In the genomic region with DNA sequence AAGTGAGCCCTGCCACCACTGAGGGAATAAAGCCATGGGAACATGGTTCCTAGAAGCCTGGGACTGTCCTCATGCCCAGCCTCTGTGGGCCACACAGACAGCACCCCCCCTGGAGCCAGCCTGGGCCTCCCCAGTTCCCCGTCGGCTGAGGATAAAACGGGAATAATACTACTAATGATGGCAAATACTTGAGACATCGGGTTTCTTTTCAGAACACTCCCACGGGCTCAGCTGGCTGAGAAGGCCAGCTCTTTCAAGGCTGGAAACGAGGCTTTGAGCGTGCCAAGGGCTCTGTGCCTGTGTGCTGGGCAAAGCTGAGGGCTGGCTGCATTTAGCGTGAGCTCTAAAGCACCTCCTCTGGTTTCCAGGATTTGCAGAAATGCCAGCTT, we compare ENCODE assay signal across 10 mouse cellular contexts.
DNase-seq lines count a peak whose midpoint lies in the region; ATAC-seq and TF ChIP-seq lines count a peak whose summit lies in the region.
"Had no signal": no experiment of that assay in that cellular context is flagged by ENCODE, and none has a peak within 500 bp of the region (broad histone marks: within the 10 kb centered on the region; RNA-seq: fewer than 3 reads in every experiment).

No protein-coding gene starts in this region.

- ATAC-seq in kidney, postnatal 0 days (replicated peaks; ENCODE audit: low FRiP score, low read depth), result no peak
- ATAC-seq in forebrain, postnatal 0 days, result peak; percentile 83
- ATAC-seq: intestine, postnatal 0 days had no signal

- TF ChIP-seq CTCF in kidney, postnatal 0 days (IDR thresholded peaks at IDR 0.05; ENCODE audit: low read depth), result no peak
- TF ChIP-seq CTCF in forebrain, postnatal 0 days (IDR thresholded peaks at IDR 0.05; ENCODE audit: low read depth), result no peak

- WGBS in kidney, postnatal 0 days, result 15% methylated on average over 8 of the region's 8 CpGs
- WGBS in forebrain, postnatal 0 days, result 6% methylated on average over 8 of the region's 8 CpGs

- peak; percentile 47 for DNase-seq in kidney, postnatal 0 days (ENCODE audit: low spot score)
- DNase-seq in kidney, adult 11 months, result no peak
- DNase-seq in forebrain, postnatal 0 days, result peak; percentile 69
- peak; percentile 16 to 42 for DNase-seq in left cerebral cortex, adult 9 months (ENCODE audit: low spot score in 2 of 2)
- DNase-seq in telencephalon, adult 2 months (ENCODE audit: low read depth, low spot score), result peak; percentile 19
- no peak for DNase-seq in urinary bladder, adult 2 months (ENCODE audit: low spot score)
- DNase-seq in urinary bladder, postnatal 10 days (ENCODE audit: low spot score), result no peak
- DNase-seq in heart, postnatal 25 days (ENCODE audit: low spot score), result no peak

- H3K4me2 ChIP-seq in kidney, postnatal 0 days (ENCODE audit: low read length), result no peak overlapping the region
- no peak overlapping the region for H3K4me2 ChIP-seq in forebrain, postnatal 0 days (ENCODE audit: low read depth)
- H3K4me2 ChIP-seq: liver, embryonic 15.5 days had no signal

- H3K27ac ChIP-seq in kidney, postnatal 0 days, result no peak overlapping the region
- no peak overlapping the region for H3K27ac ChIP-seq in forebrain, postnatal 0 days (ENCODE audit: low read depth, low read length)
- H3K27ac ChIP-seq: liver, embryonic 15.5 days had no signal

- H3K4me1 ChIP-seq in kidney, postnatal 0 days (replicated peaks; ENCODE audit: insufficient read depth, low read length), result no peaks in the 10 kb centered on the region
- H3K4me1 ChIP-seq in forebrain, postnatal 0 days (ENCODE audit: insufficient read depth), result no peaks in the 10 kb centered on the region
- H3K4me1 ChIP-seq: liver, embryonic 15.5 days had no signal

- peaks cover 12% of the 10 kb centered on the region for H3K27me3 ChIP-seq in kidney, postnatal 0 days (ENCODE audit: insufficient read depth, low read length)
- H3K27me3 ChIP-seq in forebrain, postnatal 0 days (ENCODE audit: insufficient read depth, low read length), result peaks cover 4% of the 10 kb centered on the region; the same call in 1 of the 2 replicates

- H3K9ac ChIP-seq in kidney, postnatal 0 days (ENCODE audit: low read depth, low read length), result no peak overlapping the region
- no peak overlapping the region for H3K9ac ChIP-seq in forebrain, postnatal 0 days
- H3K9ac ChIP-seq: liver, embryonic 15.5 days had no signal

- no peaks in the 10 kb centered on the region for H3K9me3 ChIP-seq in kidney, postnatal 0 days (replicated peaks; ENCODE audit: low read length)
- no peaks in the 10 kb centered on the region for H3K9me3 ChIP-seq in forebrain, postnatal 0 days (ENCODE audit: low read length)
- H3K9me3 ChIP-seq: liver, embryonic 15.5 days had no signal

- H3K36me3 ChIP-seq in kidney, postnatal 0 days (ENCODE audit: insufficient read depth, low read length), result no peaks in the 10 kb centered on the region
- no peaks in the 10 kb centered on the region for H3K36me3 ChIP-seq in forebrain, postnatal 0 days (ENCODE audit: insufficient read depth)
- H3K36me3 ChIP-seq: liver, embryonic 15.5 days had no signal

- intact Hi-C loops in heart, postnatal 25 days (cut with DNase I), result loop anchor here (10.0 kb wide), 1 partner anchor 212 kb away; a partner anchor contains a TSS

- no peak overlapping the region for H3K4me3 ChIP-seq in kidney, postnatal 0 days (replicated peaks; ENCODE audit: low read depth, low read length)
- no peak overlapping the region for H3K4me3 ChIP-seq in forebrain, postnatal 0 days (ENCODE audit: low read depth, low read length)
- H3K4me3 ChIP-seq: liver, embryonic 15.5 days had no signal

Comparison
In these comparisons a context has a peak if more than half of its experiments do, and no peak if none do; other contexts are left out.
1. DNase-seq: peak in kidney, postnatal 0 days (single experiment), forebrain, postnatal 0 days (single experiment), left cerebral cortex, adult 9 months (2 of 2) and telencephalon, adult 2 months (single experiment); none in kidney, adult 11 months (single experiment), urinary bladder, adult 2 months (single experiment), urinary bladder, postnatal 10 days (single experiment) and heart, postnatal 25 days (single experiment).